In genomic region chr7:143119407-143119806, GRCm38 (mm10) we compare ENCODE assay signal across 11 mouse cellular contexts. TPM values are rescaled to one million over a fixed set of nuclear protein-coding genes. Genes with fewer than 3 reads are reported as not detected.
DNase-seq lines count a peak whose midpoint lies in the region; ATAC-seq lines count a peak whose summit lies in the region.
"Had no signal": no experiment of that assay in that cellular context is flagged by ENCODE, and none has a peak within 500 bp of the region (broad histone marks: within the 10 kb centered on the region; RNA-seq: fewer than 3 reads in every experiment).

No protein-coding gene starts in this region.

- H3K36me3 ChIP-seq in heart, embryonic 13.5 days, result peaks cover 3% of the 10 kb centered on the region
- H3K36me3 ChIP-seq in embryonic facial prominence, embryonic 15.5 days, result no peaks in the 10 kb centered on the region
- no peaks in the 10 kb centered on the region for H3K36me3 ChIP-seq in midbrain, embryonic 15.5 days (replicated peaks)
- no peaks in the 10 kb centered on the region for H3K36me3 ChIP-seq in forebrain, embryonic 15.5 days

- no peak overlapping the region for H3K4me3 ChIP-seq in heart, embryonic 13.5 days
- no peak overlapping the region for H3K4me3 ChIP-seq in embryonic facial prominence, embryonic 15.5 days (replicated peaks)
- no peak overlapping the region for H3K4me3 ChIP-seq in midbrain, embryonic 15.5 days
- no peak overlapping the region for H3K4me3 ChIP-seq in forebrain, embryonic 15.5 days
- H3K4me3 ChIP-seq: megakaryocyte, embryonic 14.5 days had no signal

- H3K9ac ChIP-seq in heart, embryonic 13.5 days, result no peak overlapping the region
- H3K9ac ChIP-seq in embryonic facial prominence, embryonic 15.5 days, result no peak overlapping the region
- no peak overlapping the region for H3K9ac ChIP-seq in midbrain, embryonic 15.5 days
- H3K9ac ChIP-seq in forebrain, embryonic 15.5 days (replicated peaks), result no peak overlapping the region

- H3K4me1 ChIP-seq in heart, embryonic 13.5 days, result peaks cover 64% of the 10 kb centered on the region
- H3K4me1 ChIP-seq in embryonic facial prominence, embryonic 15.5 days, result peaks cover 24% of the 10 kb centered on the region
- H3K4me1 ChIP-seq in midbrain, embryonic 15.5 days, result no peaks in the 10 kb centered on the region; the same call in 1 of the 2 replicates
- no peaks in the 10 kb centered on the region for H3K4me1 ChIP-seq in forebrain, embryonic 15.5 days

- intact Hi-C loops in heart, postnatal 10 days (cut with DNase I), result no loop called here

- no peak for ATAC-seq in heart, embryonic 13.5 days (ENCODE audit: extremely low read depth, insufficient number of reproducible peaks, low FRiP score, low TSS enrichment)
- peak; percentile 55; the same call in 1 of the 2 replicates for ATAC-seq in embryonic facial prominence, embryonic 15.5 days (ENCODE audit: insufficient number of reproducible peaks, low FRiP score, low TSS enrichment, low read depth)
- peak; percentile 34 for ATAC-seq in megakaryocyte, adult 5-6 weeks (ENCODE audit: poor library complexity, severe bottlenecking)
- no peak for ATAC-seq in midbrain, embryonic 15.5 days (replicated peaks)
- ATAC-seq in forebrain, embryonic 15.5 days (replicated peaks), result no peak

- H3K27ac ChIP-seq in heart, embryonic 13.5 days (replicated peaks), result peak overlapping the region; percentile 96
- no peak overlapping the region for H3K27ac ChIP-seq in embryonic facial prominence, embryonic 15.5 days (replicated peaks)
- H3K27ac ChIP-seq in midbrain, embryonic 15.5 days, result no peak overlapping the region
- H3K27ac ChIP-seq in forebrain, embryonic 15.5 days (replicated peaks), result no peak overlapping the region

- WGBS in heart, embryonic 13.5 days, result 33% methylated on average over 1 of the region's 1 CpGs
- 38% methylated on average over 1 of the region's 1 CpGs for WGBS in embryonic facial prominence, embryonic 15.5 days
- WGBS in midbrain, embryonic 15.5 days, result 28% methylated on average over 1 of the region's 1 CpGs
- WGBS in forebrain, embryonic 15.5 days, result 0% methylated on average over 1 of the region's 1 CpGs

- no peak overlapping the region for H3K4me2 ChIP-seq in heart, embryonic 13.5 days
- H3K4me2 ChIP-seq in embryonic facial prominence, embryonic 15.5 days (replicated peaks), result no peak overlapping the region
- H3K4me2 ChIP-seq in midbrain, embryonic 15.5 days, result no peak overlapping the region
- no peak overlapping the region for H3K4me2 ChIP-seq in forebrain, embryonic 15.5 days (replicated peaks)

- no peaks in the 10 kb centered on the region for H3K27me3 ChIP-seq in heart, embryonic 13.5 days (replicated peaks)
- no peaks in the 10 kb centered on the region for H3K27me3 ChIP-seq in embryonic facial prominence, embryonic 15.5 days
- H3K27me3 ChIP-seq in midbrain, embryonic 15.5 days (replicated peaks), result no peaks in the 10 kb centered on the region
- no peaks in the 10 kb centered on the region for H3K27me3 ChIP-seq in forebrain, embryonic 15.5 days

- H3K9me3 ChIP-seq in heart, embryonic 13.5 days, result peaks cover 7% of the 10 kb centered on the region
- H3K9me3 ChIP-seq in embryonic facial prominence, embryonic 15.5 days (replicated peaks), result 0 out of 2 replicates have a peak, but pooled peaks cover 4% of the 10 kb centered on the region
- H3K9me3 ChIP-seq in midbrain, embryonic 15.5 days, result no peaks in the 10 kb centered on the region; the same call in 1 of the 2 replicates
- no peaks in the 10 kb centered on the region for H3K9me3 ChIP-seq in forebrain, embryonic 15.5 days

- DNase-seq in heart, postnatal 10 days, result no peak
- DNase-seq in kidney, postnatal 4 days, result peak; percentile 38 to 54
- no peak for DNase-seq in cerebellum, adult 9-11 months
- DNase-seq: adrenal gland, postnatal 14 days had no signal

RNA-seq across cellular contexts. Expression of gene Kcnq1, which starts 13.2 kb away (rescaled TPM):
- 15.0 and 15.6 TPM in 2 replicates for polyA plus RNA-seq in heart, embryonic 13.5 days (2015; fragmentation: Nextera tagmentation; extraction: Ambion mirVana)
- 10 to 100 TPM; 40.9 to 42.0 TPM for total RNA-seq in heart, postnatal 10 days (2021)
- polyA plus RNA-seq in embryonic facial prominence, embryonic 15.5 days (2015; fragmentation: Nextera tagmentation; extraction: Ambion mirVana), result 1.2 and 1.4 TPM in 2 replicates
- total RNA-seq in megakaryocyte, adult 5-6 weeks (2015), result not detected in 2 replicates
- not detected in 2 replicates for total RNA-seq in megakaryocyte, adult 5-6 weeks (2017)
- 1.3 and 1.8 TPM in 2 replicates for polyA plus RNA-seq in midbrain, embryonic 15.5 days (2015; fragmentation: Nextera tagmentation; extraction: Ambion mirVana)
- 0.81 and 1.4 TPM in 2 replicates for polyA plus RNA-seq in forebrain, embryonic 15.5 days (2015; fragmentation: Nextera tagmentation; extraction: Ambion mirVana)
- total RNA-seq: neutrophil, adult 5-6 weeks had no signal

RNA-seq across cellular contexts. Expression of gene Trpm5, which starts 25.0 kb away (rescaled TPM):
- polyA plus RNA-seq in heart, embryonic 13.5 days (2015; fragmentation: Nextera tagmentation; extraction: Ambion mirVana), result 3.5 and 4.4 TPM in 2 replicates
- total RNA-seq in heart, postnatal 10 days (2021), result under 1 TPM; 0.43 to 0.62 TPM
- polyA plus RNA-seq in embryonic facial prominence, embryonic 15.5 days (2015; fragmentation: Nextera tagmentation; extraction: Ambion mirVana), result 12.0 and 12.5 TPM in 2 replicates
- not detected in 2 replicates for total RNA-seq in megakaryocyte, adult 5-6 weeks (2015)
- not detected in 2 replicates for total RNA-seq in megakaryocyte, adult 5-6 weeks (2017)
- 1.3 and 1.6 TPM in 2 replicates for polyA plus RNA-seq in midbrain, embryonic 15.5 days (2015; fragmentation: Nextera tagmentation; extraction: Ambion mirVana)
- 1.2 and 1.3 TPM in 2 replicates for polyA plus RNA-seq in forebrain, embryonic 15.5 days (2015; fragmentation: Nextera tagmentation; extraction: Ambion mirVana)
- total RNA-seq: neutrophil, adult 5-6 weeks had no signal

RNA-seq across cellular contexts. Expression of gene Tssc4, which starts 50.4 kb away (rescaled TPM):
- polyA plus RNA-seq in heart, embryonic 13.5 days (2015; fragmentation: Nextera tagmentation; extraction: Ambion mirVana), result 58.2 and 60.7 TPM in 2 replicates
- 10 to 100 TPM; 24.9 to 26.3 TPM for total RNA-seq in heart, postnatal 10 days (2021)
- polyA plus RNA-seq in embryonic facial prominence, embryonic 15.5 days (2015; fragmentation: Nextera tagmentation; extraction: Ambion mirVana), result 104 TPM in 2 replicates
- 14.0 and 19.2 TPM in 2 replicates for total RNA-seq in megakaryocyte, adult 5-6 weeks (2015)
- total RNA-seq in megakaryocyte, adult 5-6 weeks (2017), result 17.7 and 20.5 TPM in 2 replicates
- 103 and 114 TPM in 2 replicates for polyA plus RNA-seq in midbrain, embryonic 15.5 days (2015; fragmentation: Nextera tagmentation; extraction: Ambion mirVana)
- 103 and 106 TPM in 2 replicates for polyA plus RNA-seq in forebrain, embryonic 15.5 days (2015; fragmentation: Nextera tagmentation; extraction: Ambion mirVana)

Comparison
In these comparisons a context has a peak if more than half of its experiments do, and no peak if none do; other contexts are left out.
1. ATAC-seq: peak in embryonic facial prominence, embryonic 15.5 days (single experiment) and megakaryocyte, adult 5-6 weeks (single experiment); none in heart, embryonic 13.5 days (single experiment), midbrain, embryonic 15.5 days (single experiment) and forebrain, embryonic 15.5 days (single experiment).
2. DNase-seq: peak in kidney, postnatal 4 days (2 of 2); none in heart, postnatal 10 days (0 of 2) and cerebellum, adult 9-11 months (single experiment).